ENCODE assay signal across 16 mouse cellular contexts in the genomic region with DNA sequence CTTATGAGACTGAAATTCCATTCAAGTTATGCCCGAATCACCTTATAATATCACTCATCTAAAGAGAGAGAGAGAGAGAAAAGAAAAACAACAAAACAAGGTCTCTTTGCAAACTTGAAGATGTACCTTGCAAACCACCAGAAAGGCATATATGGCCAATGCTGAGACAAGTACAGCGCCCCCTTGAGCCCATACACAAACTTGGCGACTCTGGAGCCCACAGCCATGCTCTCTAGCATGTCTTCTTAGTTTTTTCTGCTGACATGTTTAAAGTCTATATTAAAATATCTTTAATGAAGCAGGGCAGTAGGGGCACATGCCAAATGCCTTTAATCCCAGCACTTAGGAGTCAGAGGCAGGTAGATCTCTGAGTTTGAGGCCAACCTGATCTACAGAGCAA. TPM values are rescaled to one million over a fixed set of nuclear protein-coding genes. Genes with fewer than 3 reads are reported as not detected.
A peak's percentile ranks its signal among the peaks of the same experiment; 100 is the strongest.
DNase-seq lines count a peak whose midpoint lies in the region; ATAC-seq and TF ChIP-seq lines count a peak whose summit lies in the region.
"Had no signal": no experiment of that assay in that cellular context is flagged by ENCODE, and none has a peak within 500 bp of the region (broad histone marks: within the 10 kb centered on the region; RNA-seq: fewer than 3 reads in every experiment).

No protein-coding gene starts in this region.

- peaks cover 23% of the 10 kb centered on the region for H3K4me1 ChIP-seq in G1E (ENCODE audit: insufficient read depth, low read depth, low read length)
- peaks cover 36% of the 10 kb centered on the region for H3K4me1 ChIP-seq in bone marrow macrophage, adult 2 months (ENCODE audit: control insufficient read depth, insufficient read depth, low read length)
- 0 out of 2 replicates have a peak, but pooled peaks cover 4% of the 10 kb centered on the region for H3K4me1 ChIP-seq in forebrain, embryonic 12.5 days
- H3K4me1 ChIP-seq in kidney, embryonic 14.5 days (ENCODE audit: control insufficient read depth, insufficient read depth, low read length): no peaks in the 10 kb centered on the region
- H3K4me1 ChIP-seq: midbrain, embryonic 13.5 days; neural tube, embryonic 12.5 days had no signal

- no peak overlapping the region for H3K4me2 ChIP-seq in forebrain, embryonic 12.5 days
- no peak overlapping the region for H3K4me2 ChIP-seq in kidney, embryonic 14.5 days (replicated peaks; ENCODE audit: low read depth, low read length)
- H3K4me2 ChIP-seq: limb, embryonic 12.5 days; midbrain, embryonic 13.5 days; neural tube, embryonic 12.5 days had no signal

- H3K27ac ChIP-seq in bone marrow macrophage, adult 2 months (ENCODE audit: insufficient read depth, low read depth, low read length): peak overlapping the region; percentile 92
- no peak overlapping the region for H3K27ac ChIP-seq in forebrain, embryonic 12.5 days
- no peak overlapping the region for H3K27ac ChIP-seq in kidney, embryonic 14.5 days (ENCODE audit: low read depth, low read length)
- H3K27ac ChIP-seq: limb, embryonic 12.5 days; midbrain, embryonic 13.5 days; neural tube, embryonic 12.5 days had no signal

- TF ChIP-seq POLR2A in bone marrow macrophage, adult 2 months (IDR thresholded peaks at IDR 0.05; ENCODE audit: borderline replicate concordance, low read depth, low read length): no peak

- peaks cover 3% of the 10 kb centered on the region; the same call in 1 of the 2 replicates for H3K9me3 ChIP-seq in G1E (replicated peaks)
- H3K9me3 ChIP-seq in forebrain, embryonic 12.5 days: no peaks in the 10 kb centered on the region
- H3K9me3 ChIP-seq in kidney, embryonic 14.5 days (ENCODE audit: control insufficient read depth, low read length): peaks cover 3% of the 10 kb centered on the region; the same call in 1 of the 2 replicates
- H3K9me3 ChIP-seq: limb, embryonic 12.5 days; midbrain, embryonic 13.5 days; neural tube, embryonic 12.5 days had no signal

- H3K36me3 ChIP-seq in G1E (replicated peaks): no peaks in the 10 kb centered on the region
- no peaks in the 10 kb centered on the region for H3K36me3 ChIP-seq in forebrain, embryonic 12.5 days (replicated peaks)
- H3K36me3 ChIP-seq in kidney, embryonic 14.5 days (ENCODE audit: control insufficient read depth, insufficient read depth, low read length): no peaks in the 10 kb centered on the region
- H3K36me3 ChIP-seq: limb, embryonic 12.5 days; midbrain, embryonic 13.5 days; neural tube, embryonic 12.5 days had no signal

- 66% methylated on average over 3 of the region's 3 CpGs for WGBS in forebrain, embryonic 12.5 days
- WGBS in kidney, embryonic 14.5 days: 67% methylated on average over 3 of the region's 3 CpGs

- DNase-seq in thymus, postnatal 0 days (ENCODE audit: low spot score): peak; percentile 15
- no peak for DNase-seq in thymus, postnatal 10 days (ENCODE audit: low spot score in 2 of 2)
- DNase-seq in G1E (ENCODE audit: low spot score): no peak
- peak; percentile 25 for DNase-seq in naive thymus-derived CD4-positive, alpha-beta T cell, adult 2 months (ENCODE audit: low read depth)
- no peak for DNase-seq in heart, adult 9 months (ENCODE audit: low spot score in 2 of 2)
- DNase-seq: cerebellum, adult 9-11 months; forebrain, postnatal 0 days; gastrocnemius, postnatal 36 days; kidney, postnatal 14 days had no signal

- H3K9ac ChIP-seq in forebrain, embryonic 12.5 days: no peak overlapping the region
- H3K9ac ChIP-seq in kidney, embryonic 14.5 days (ENCODE audit: low read depth, low read length): no peak overlapping the region
- H3K9ac ChIP-seq: forebrain, postnatal 0 days; limb, embryonic 12.5 days; midbrain, embryonic 13.5 days; neural tube, embryonic 12.5 days had no signal

- H3K27me3 ChIP-seq in G1E (ENCODE audit: insufficient read depth, low read length): no peaks in the 10 kb centered on the region
- no peaks in the 10 kb centered on the region for H3K27me3 ChIP-seq in forebrain, embryonic 12.5 days
- H3K27me3 ChIP-seq in kidney, embryonic 14.5 days (ENCODE audit: control insufficient read depth, insufficient read depth, low read length): no peaks in the 10 kb centered on the region
- H3K27me3 ChIP-seq: limb, embryonic 12.5 days; midbrain, embryonic 13.5 days; neural tube, embryonic 12.5 days had no signal

- 0 out of 2 replicates have a peak, but pooled peaks have one; percentile 14 for TF ChIP-seq CTCF in G1E (IDR thresholded peaks at IDR 0.05; ENCODE audit: low read depth, low read length)
- TF ChIP-seq CTCF in bone marrow macrophage, adult 2 months (IDR thresholded peaks at IDR 0.05; ENCODE audit: low read depth, low read length): 0 out of 2 replicates have a peak, but pooled peaks have one; percentile 10

- no peak for ATAC-seq in G1E (ENCODE audit: extremely low read depth, insufficient number of reproducible peaks, low FRiP score, poor library complexity, severe bottlenecking)
- no peak for ATAC-seq in forebrain, embryonic 12.5 days (ENCODE audit: low FRiP score)
- ATAC-seq in kidney, embryonic 14.5 days (ENCODE audit: low FRiP score, low TSS enrichment): no peak
- ATAC-seq: forebrain, postnatal 0 days; inflammation-experienced regulatory T-cells, adult 6 months; midbrain, embryonic 13.5 days had no signal

- no peak overlapping the region for H3K4me3 ChIP-seq in G1E (ENCODE audit: low read depth, low read length)
- H3K4me3 ChIP-seq in bone marrow macrophage, adult 2 months (ENCODE audit: insufficient read depth, low read length): no peak overlapping the region
- H3K4me3 ChIP-seq in forebrain, embryonic 12.5 days (replicated peaks): no peak overlapping the region
- no peak overlapping the region for H3K4me3 ChIP-seq in kidney, embryonic 14.5 days (ENCODE audit: low read length)
- H3K4me3 ChIP-seq: limb, embryonic 12.5 days; midbrain, embryonic 13.5 days; neural tube, embryonic 12.5 days had no signal

RNA-seq across cellular contexts. Expression of gene Baz2b, which starts 36.4 kb away (rescaled TPM):
- 45.4 and 52.5 TPM in 2 replicates for polyA plus RNA-seq in thymus, postnatal 0 days (2015; fragmentation: Nextera tagmentation; extraction: Ambion mirVana)
- 99.7 and 104 TPM in 2 replicates for total RNA-seq in G1E (2014; fragmentation: Nextera tagmentation)
- 53.8 and 66.5 TPM in 2 replicates for total RNA-seq in G1E (2017)
- 11.8 and 13.2 TPM in 2 replicates for polyA plus RNA-seq in G1E (2012)
- 64.7 and 68.7 TPM in 2 replicates for polyA plus RNA-seq in bone marrow macrophage, adult 2 months (2012; ENCODE audit: insufficient read depth, insufficient read length, missing spikeins)
- polyA plus RNA-seq in forebrain, embryonic 12.5 days (2016; fragmentation: Nextera tagmentation; extraction: Ambion mirVana): 82.4 and 85.6 TPM in 2 replicates
- 45.6 and 70.4 TPM in 2 replicates for polyA plus RNA-seq in kidney, embryonic 14.5 days (2014; fragmentation: Nextera tagmentation; extraction: Ambion mirVana)

RNA-seq across cellular contexts. Expression of gene March7, which starts 36.5 kb away (rescaled TPM):
- polyA plus RNA-seq in thymus, postnatal 0 days (2015; fragmentation: Nextera tagmentation; extraction: Ambion mirVana): 69.8 and 84.1 TPM in 2 replicates
- total RNA-seq in G1E (2014; fragmentation: Nextera tagmentation) (172 and 186 TPM in 2 replicates), G1E (2017) (126 and 140 TPM in 2 replicates)
- polyA plus RNA-seq in G1E (2012): 3.6 and 5.6 TPM in 2 replicates
- polyA plus RNA-seq in bone marrow macrophage, adult 2 months (2012; ENCODE audit: insufficient read depth, insufficient read length, missing spikeins): 66.9 and 71.4 TPM in 2 replicates
- 99.0 and 99.9 TPM in 2 replicates for polyA plus RNA-seq in forebrain, embryonic 12.5 days (2016; fragmentation: Nextera tagmentation; extraction: Ambion mirVana)
- polyA plus RNA-seq in kidney, embryonic 14.5 days (2014; fragmentation: Nextera tagmentation; extraction: Ambion mirVana): 52.6 and 81.2 TPM in 2 replicates

Comparison
In these comparisons a context has a peak if more than half of its experiments do, and no peak if none do; other contexts are left out.
1. DNase-seq: peak in thymus, postnatal 0 days (single experiment) and naive thymus-derived CD4-positive, alpha-beta T cell, adult 2 months (single experiment); none in thymus, postnatal 10 days (0 of 2), G1E (single experiment) and heart, adult 9 months (0 of 2).